Mouse (Mus musculus) midbrain, embryonic 15.5 days (tissue): ENCODE data around the gene Lca5l. TPM values are rescaled to one million over a fixed set of nuclear protein-coding genes. Genes with fewer than 3 reads are reported as not detected.

Source experiments
- ATAC-seq: fragments of 200-750 bp; cut with Nextera tagmentation; replicated peaks from 2 replicates; pipeline ENCODE4 v1.8.0; 2017; ENCODE audit warnings: moderate TSS enrichment
- H3K27ac ChIP-seq: fragments of 300-500 bp; sonication (generic); 2 replicates; pipeline ENCODE4 v1.5.1; 2015; ENCODE audit warnings: mild to moderate bottlenecking, inconsistent platforms
- H3K27me3 ChIP-seq: fragments of 300-500 bp; sonication (generic); replicated peaks from 2 replicates; pipeline ENCODE4 v1.6.1; 2015; ENCODE audit warnings: inconsistent platforms
- H3K36me3 ChIP-seq: fragments of 300-500 bp; sonication (generic); replicated peaks from 2 replicates; pipeline ENCODE4 v1.6.1; 2015; ENCODE audit warnings: inconsistent platforms
- H3K4me1 ChIP-seq: fragments of 300-500 bp; sonication (generic); 2 replicates; pipeline ENCODE4 v1.6.1; 2015; ENCODE audit warnings: inconsistent platforms
- H3K4me2 ChIP-seq: fragments of 300-500 bp; sonication (generic); 2 replicates; pipeline ENCODE4 v1.6.1; 2015; ENCODE audit warnings: inconsistent platforms, mild to moderate bottlenecking, moderate library complexity
- H3K4me3 ChIP-seq: fragments of 300-500 bp; sonication (generic); 2 replicates; pipeline ENCODE4 v1.5.1; 2015; ENCODE audit warnings: mild to moderate bottlenecking, inconsistent platforms
- H3K9ac ChIP-seq: fragments of 300-500 bp; sonication (generic); 2 replicates; pipeline ENCODE4 v1.6.1; 2015; ENCODE audit warnings: mild to moderate bottlenecking, inconsistent platforms
- H3K9me3 ChIP-seq: fragments of 300-500 bp; sonication (generic); 2 replicates; pipeline ENCODE4 v1.6.1; 2016; ENCODE audit warnings: inconsistent platforms
- WGBS: fragments of 180-500 bp; shearing (Covaris S2); methylation state at CpG from one replicate; pipeline ENCODE4 v1.1.7; 2015; ENCODE audit warnings: mixed read lengths; 5-methylcytosine and 5-hydroxymethylcytosine counted together
- polyA plus RNA-seq: library from polyadenylated mRNA; unstranded; fragments of >200 nt; fragmentation: Nextera tagmentation; extraction: Ambion mirVana; gene quantifications from 2 replicates; pipeline ENCODE4 v1.2.1, GENCODE M21; 2015

The Lca5l gene
- 1.6 and 2.1 TPM in 2 replicates for polyA plus RNA-seq

- Histone ChIP-seq H3K9me3 (no peaks in the 10 kb centered on the region), H3K27me3 (no peaks in the 10 kb centered on the region), H3K36me3 (no peaks in the 10 kb centered on the region), H3K9ac (peak within 1 kb of the TSS; percentile 88), H3K4me2 (peak within 1 kb of the TSS; percentile 67), H3K4me1 (peaks cover 12% of the 10 kb centered on the region), H3K4me3 (peak within 1 kb of the TSS; percentile 82), H3K27ac (peak within 1 kb of the TSS; percentile 86)
- under 1% methylated on average over 77 of the region's 77 CpGs for WGBS
- ATAC-seq: peak; percentile 99
Measured at GRCm38 (mm10) chr16:96191531-96192506, at the start of gene Lca5l. Gene Lca5l (minus strand): TSS chr16:96192271.

- 54% methylated on average over 17 of the region's 17 CpGs for WGBS
- peak; percentile 58 for ATAC-seq
- peaks cover 10% of the 10 kb centered on the region; the same call in 1 of the 2 replicates for H3K4me1 ChIP-seq
Measured at GRCm38 (mm10) chr16:96235366-96235970, 43.4 kb upstream of the Lca5l start, which contains the start of gene B3galt5. Gene B3galt5 (plus strand): TSS chr16:96235801.

GRCm38 (mm10) chr16:96233996-96234395 is 41.9 kb upstream of the Lca5l start:
- H3K4me2 ChIP-seq: no peak overlapping the region
- no peaks in the 10 kb centered on the region for H3K36me3 ChIP-seq
- no peak overlapping the region for H3K4me3 ChIP-seq
- H3K27ac ChIP-seq: no peak overlapping the region
- no peaks in the 10 kb centered on the region for H3K9me3 ChIP-seq
- WGBS: 88% methylated on average over 8 of the region's 8 CpGs
- no peak overlapping the region for H3K9ac ChIP-seq
- H3K27me3 ChIP-seq: no peaks in the 10 kb centered on the region
- no peak for ATAC-seq
- peaks cover 10% of the 10 kb centered on the region; the same call in 1 of the 2 replicates for H3K4me1 ChIP-seq

More at GRCm38 (mm10) chr16:96235366-96235970, 43.4 kb upstream of the Lca5l start, which contains the start of gene B3galt5:
- peak within 1 kb of the TSS; percentile 5; the same call in 1 of the 2 replicates for H3K9ac ChIP-seq
- H3K27me3 ChIP-seq: no peaks in the 10 kb centered on the region
- H3K4me2 ChIP-seq: peak within 1 kb of the TSS; percentile 22; the same call in 1 of the 2 replicates
- no peaks in the 10 kb centered on the region for H3K36me3 ChIP-seq
- H3K4me3 ChIP-seq: no peak within 1 kb of the TSS
- H3K9me3 ChIP-seq: no peaks in the 10 kb centered on the region
- H3K27ac ChIP-seq: peak within 1 kb of the TSS; percentile 69

GRCm38 (mm10) chr16:96231974-96232373 is 39.9 kb upstream of the Lca5l start:
- no peaks in the 10 kb centered on the region for H3K27me3 ChIP-seq
- no peak overlapping the region for H3K4me3 ChIP-seq
- peaks cover 10% of the 10 kb centered on the region; the same call in 1 of the 2 replicates for H3K4me1 ChIP-seq
- H3K4me2 ChIP-seq: no peak overlapping the region
- WGBS: 90% methylated on average over 8 of the region's 8 CpGs
- ATAC-seq: no peak
- H3K9me3 ChIP-seq: no peaks in the 10 kb centered on the region
- H3K9ac ChIP-seq: no peak overlapping the region
- H3K36me3 ChIP-seq: no peaks in the 10 kb centered on the region
- H3K27ac ChIP-seq: no peak overlapping the region

GRCm38 (mm10) chr16:96231251-96231650 is 39.2 kb upstream of the Lca5l start:
- H3K9ac ChIP-seq: no peak overlapping the region
- no peak overlapping the region for H3K4me3 ChIP-seq
- H3K9me3 ChIP-seq: no peaks in the 10 kb centered on the region
- 90% methylated on average over 4 of the region's 4 CpGs for WGBS
- H3K4me2 ChIP-seq: no peak overlapping the region
- H3K27ac ChIP-seq: no peak overlapping the region
- ATAC-seq: no peak
- H3K27me3 ChIP-seq: no peaks in the 10 kb centered on the region
- H3K36me3 ChIP-seq: no peaks in the 10 kb centered on the region
- H3K4me1 ChIP-seq: peaks cover 10% of the 10 kb centered on the region; the same call in 1 of the 2 replicates

GRCm38 (mm10) chr16:96230411-96230810 is 38.3 kb upstream of the Lca5l start:
- no peak overlapping the region for H3K27ac ChIP-seq
- no peaks in the 10 kb centered on the region for H3K27me3 ChIP-seq
- 27% methylated on average over 11 of the region's 11 CpGs for WGBS
- H3K36me3 ChIP-seq: no peaks in the 10 kb centered on the region
- no peak overlapping the region for H3K4me3 ChIP-seq
- no peaks in the 10 kb centered on the region for H3K9me3 ChIP-seq
- H3K4me2 ChIP-seq: no peak overlapping the region
- ATAC-seq: peak; percentile 67; the same call in 1 of the 2 replicates
- no peak overlapping the region for H3K9ac ChIP-seq
- H3K4me1 ChIP-seq: peaks cover 4% of the 10 kb centered on the region; the same call in 1 of the 2 replicates

- WGBS: 54% methylated on average over 8 of the region's 8 CpGs
- H3K27ac ChIP-seq: no peak overlapping the region
- no peak overlapping the region for H3K9ac ChIP-seq
Measured at GRCm38 (mm10) chr16:96229044-96229555, 37.0 kb upstream of the Lca5l start.

GRCm38 (mm10) chr16:96228438-96228837 is 36.4 kb upstream of the Lca5l start:
- 85% methylated on average over 13 of the region's 13 CpGs for WGBS
- no peak overlapping the region for H3K4me2 ChIP-seq

More at GRCm38 (mm10) chr16:96229044-96229555, 37.0 kb upstream of the Lca5l start:
- Histone ChIP-seq H3K4me3 (no peak overlapping the region), H3K4me1 (no peaks in the 10 kb centered on the region), H3K4me2 (no peak overlapping the region), H3K36me3 (no peaks in the 10 kb centered on the region), H3K27me3 (no peaks in the 10 kb centered on the region), H3K9me3 (no peaks in the 10 kb centered on the region)
- no peak for ATAC-seq

GRCm38 (mm10) chr16:96222452-96222851 is 30.4 kb upstream of the Lca5l start:
- Histone ChIP-seq H3K9me3 (no peaks in the 10 kb centered on the region), H3K36me3 (no peaks in the 10 kb centered on the region), H3K4me2 (no peak overlapping the region), H3K27ac (no peak overlapping the region), H3K4me3 (no peak overlapping the region), H3K4me1 (no peaks in the 10 kb centered on the region), H3K9ac (no peak overlapping the region), H3K27me3 (no peaks in the 10 kb centered on the region)
- ATAC-seq: no peak
- WGBS: 77% methylated on average over 1 of the region's 1 CpGs

More at GRCm38 (mm10) chr16:96228438-96228837, 36.4 kb upstream of the Lca5l start:
- no peaks in the 10 kb centered on the region for H3K9me3 ChIP-seq
- no peak for ATAC-seq
- no peaks in the 10 kb centered on the region for H3K4me1 ChIP-seq
- no peak overlapping the region for H3K9ac ChIP-seq
- no peak overlapping the region for H3K4me3 ChIP-seq
- no peaks in the 10 kb centered on the region for H3K27me3 ChIP-seq
- H3K36me3 ChIP-seq: no peaks in the 10 kb centered on the region
- no peak overlapping the region for H3K27ac ChIP-seq

- Histone ChIP-seq H3K36me3 (no peaks in the 10 kb centered on the region), H3K27ac (no peak overlapping the region), H3K9me3 (no peaks in the 10 kb centered on the region), H3K27me3 (no peaks in the 10 kb centered on the region), H3K4me3 (no peak overlapping the region), H3K4me2 (no peak overlapping the region), H3K9ac (no peak overlapping the region), H3K4me1 (no peaks in the 10 kb centered on the region)
- no peak for ATAC-seq
- 84% methylated on average over 3 of the region's 3 CpGs for WGBS
Measured at GRCm38 (mm10) chr16:96221959-96222358, 29.9 kb upstream of the Lca5l start.

- no peak overlapping the region for H3K4me2 ChIP-seq
- H3K36me3 ChIP-seq: no peaks in the 10 kb centered on the region
- WGBS: 79% methylated on average over 5 of the region's 5 CpGs
- no peaks in the 10 kb centered on the region for H3K4me1 ChIP-seq
- H3K9me3 ChIP-seq: no peaks in the 10 kb centered on the region
- no peaks in the 10 kb centered on the region for H3K27me3 ChIP-seq
- no peak overlapping the region for H3K4me3 ChIP-seq
- H3K9ac ChIP-seq: no peak overlapping the region
- no peak for ATAC-seq
- H3K27ac ChIP-seq: no peak overlapping the region
Measured at GRCm38 (mm10) chr16:96221491-96221890, 29.4 kb upstream of the Lca5l start.

GRCm38 (mm10) chr16:96213027-96213426 is 21.0 kb upstream of the Lca5l start:
- no peaks in the 10 kb centered on the region for H3K27me3 ChIP-seq
- no peaks in the 10 kb centered on the region for H3K36me3 ChIP-seq
- no peak for ATAC-seq
- 93% methylated on average over 4 of the region's 4 CpGs for WGBS
- H3K4me3 ChIP-seq: no peak overlapping the region
- H3K9ac ChIP-seq: no peak overlapping the region
- no peaks in the 10 kb centered on the region for H3K9me3 ChIP-seq
- no peaks in the 10 kb centered on the region for H3K4me1 ChIP-seq
- H3K4me2 ChIP-seq: no peak overlapping the region
- H3K27ac ChIP-seq: no peak overlapping the region
